Mouse (Mus musculus) cerebellum, postnatal 14 days (tissue): ENCODE results near the gene Rundc1.
"Not testable (repeated sequence)": the region's sequence is repeated elsewhere in the genome, so short reads cannot be mapped to it uniquely, and the experiment has no call there.

Experiments used
- DNase-seq, 2 experiments: peaks; one replicate each; pipeline ENCODE4 v3.0.0; 2021; ENCODE audit warnings: mixed read lengths in 2 of 2

Rundc1 gene

GRCm38 (mm10) chr11:101446319-101446718 lies 21.4 kb downstream of the Rundc1 start:
- DNase-seq = no peak

DNA sequence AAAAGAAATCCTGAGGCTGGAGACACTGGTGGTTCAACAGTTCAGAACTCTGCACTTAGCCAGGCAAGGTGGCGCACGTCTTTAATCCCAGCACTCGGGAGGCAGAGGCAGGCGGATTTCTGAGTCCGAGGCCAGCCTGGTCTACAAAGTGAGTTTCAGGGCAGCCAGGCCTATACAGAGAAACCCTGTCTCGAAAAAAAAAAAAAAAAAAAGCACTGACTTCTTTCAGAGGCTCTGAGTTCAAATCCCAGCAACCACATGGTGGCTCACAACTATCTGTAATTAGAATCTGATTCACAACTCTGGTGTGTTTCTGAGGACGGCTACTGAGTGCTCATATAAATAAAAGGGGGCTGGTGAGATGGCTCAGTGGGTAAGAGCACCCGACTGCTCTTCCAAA lies 22.0 kb downstream of the Rundc1 start:
- DNase-seq = not testable (repeated sequence)

- no peak for DNase-seq
These were observed 22.9 kb downstream of the Rundc1 start for GRCm38 (mm10) chr11:101447786-101448185.

GRCm38 (mm10) chr11:101448274-101448746 lies 23.4 kb downstream of the Rundc1 start, which contains the start of gene Ifi35:
TSS of gene Ifi35 (plus strand) at chr11:101448407.
- no peak for DNase-seq

DNA sequence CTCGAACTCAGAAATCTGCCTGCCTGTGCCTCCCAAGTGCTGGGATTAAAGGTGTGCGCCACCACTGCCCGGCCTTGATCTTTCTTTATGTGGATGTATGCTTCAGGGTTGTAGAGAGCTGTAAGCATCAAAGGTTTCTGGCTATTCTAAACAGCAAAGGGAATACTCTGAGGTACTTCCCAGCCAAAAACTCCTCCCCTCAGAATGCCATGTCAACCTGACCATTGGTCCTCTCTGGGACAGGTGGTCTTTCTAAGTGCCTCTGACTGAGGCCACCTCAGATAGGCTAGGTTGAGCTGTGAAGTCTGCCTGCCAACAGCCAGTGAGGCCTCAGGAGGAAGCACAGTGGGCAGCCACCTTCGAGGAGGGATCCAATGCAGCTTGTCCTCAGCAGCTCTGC lies 24.0 kb downstream of the Rundc1 start:
- no peak for DNase-seq

DNA sequence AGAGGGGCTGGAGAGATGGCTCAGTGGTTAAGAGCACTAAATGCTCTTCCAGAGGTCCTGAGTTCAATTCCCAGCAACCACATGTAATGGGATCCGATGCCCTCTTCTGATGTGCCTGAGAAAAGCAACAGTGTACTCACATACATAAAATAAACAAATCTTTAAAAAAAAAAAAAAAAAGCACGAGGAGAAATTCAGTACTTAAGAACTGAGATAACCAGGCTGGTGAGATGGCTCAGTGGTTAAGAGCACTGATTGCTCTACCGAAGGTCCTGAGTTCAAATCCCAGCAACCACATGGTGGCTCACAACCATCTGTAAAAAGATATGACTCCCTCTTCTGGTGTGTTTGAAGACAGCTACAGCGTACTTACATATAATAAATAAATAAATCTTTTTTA lies 24.7 kb downstream of the Rundc1 start:
- DNase-seq = not testable (repeated sequence)

DNA sequence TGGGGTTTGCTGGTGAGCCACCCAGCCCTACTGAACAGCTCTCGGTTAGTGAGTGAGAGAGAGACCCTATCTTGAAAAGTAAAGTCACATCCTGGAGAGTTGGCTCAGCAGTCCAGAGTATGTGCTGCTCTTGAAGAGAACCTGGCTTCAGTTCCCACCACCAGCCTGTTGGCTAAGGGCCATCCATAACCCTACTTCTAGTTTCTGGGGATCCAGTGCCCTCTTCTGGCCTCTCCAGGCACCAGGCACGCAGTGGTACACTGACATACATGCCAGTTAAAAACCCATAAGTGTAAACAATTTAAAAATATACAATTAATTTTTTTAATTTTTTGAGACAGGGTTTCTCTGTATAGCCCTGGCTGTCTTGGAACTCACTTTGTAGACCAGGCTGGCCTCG lies 25.5 kb downstream of the Rundc1 start:
- no peak for DNase-seq

DNA sequence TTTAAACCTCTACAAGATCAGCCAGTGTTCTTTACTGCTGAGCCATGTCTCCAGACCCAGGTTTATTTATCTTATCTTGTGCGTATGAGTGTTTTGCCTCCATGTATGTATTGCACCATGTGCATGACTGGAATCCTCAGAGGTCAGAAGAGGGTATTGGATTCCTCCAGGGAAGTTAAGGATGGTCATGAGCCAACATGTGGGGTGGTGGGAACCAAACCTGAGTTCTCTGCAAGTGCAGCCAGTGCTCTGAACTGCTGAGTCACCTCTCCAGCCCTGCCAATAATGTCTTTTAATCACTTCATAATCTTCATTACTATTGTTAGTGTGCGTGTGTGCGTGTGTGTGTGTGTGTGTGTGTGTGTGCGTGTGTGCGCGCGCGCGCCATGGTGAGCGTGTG lies 26.7 kb downstream of the Rundc1 start:
- DNase-seq = no peak

DNA sequence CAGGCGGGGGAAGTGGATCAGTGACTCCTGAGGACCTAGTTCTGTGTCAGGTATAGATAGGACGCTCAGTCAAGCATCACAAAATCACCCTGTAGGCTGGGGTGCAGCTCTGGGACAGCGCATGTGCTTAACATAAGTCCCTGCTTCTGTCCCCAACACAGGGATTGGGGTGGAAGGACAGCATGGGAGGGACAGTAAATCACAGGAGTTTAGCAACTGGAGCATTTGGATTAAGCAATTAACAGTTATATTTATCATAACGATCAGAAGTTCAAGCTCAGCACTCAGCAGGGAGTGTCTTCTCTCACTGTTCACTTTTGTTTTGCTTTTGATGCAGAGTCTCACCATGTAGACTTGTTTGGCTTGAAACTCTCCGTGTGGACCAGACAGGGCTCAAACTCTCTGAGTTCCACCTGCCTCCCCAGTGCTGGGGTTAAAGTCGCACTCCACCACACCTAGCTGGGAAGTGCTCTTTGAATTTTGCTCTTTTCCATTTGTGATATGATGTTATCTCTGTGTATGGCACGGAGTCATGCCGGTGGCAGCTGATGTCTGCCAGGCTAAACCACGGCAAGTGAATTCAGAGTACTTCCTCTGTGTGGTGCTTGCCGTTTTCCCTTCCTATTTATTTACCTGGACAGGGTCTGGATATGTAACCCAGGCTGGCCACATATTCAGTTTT lies 27.3 kb downstream of the Rundc1 start:
- DNase-seq = no peak

GRCm38 (mm10) chr11:101454702-101455101 lies 29.8 kb downstream of the Rundc1 start:
- no peak for DNase-seq

GRCm38 (mm10) chr11:101455627-101456026 lies 30.7 kb downstream of the Rundc1 start:
- no peak for DNase-seq

DNA sequence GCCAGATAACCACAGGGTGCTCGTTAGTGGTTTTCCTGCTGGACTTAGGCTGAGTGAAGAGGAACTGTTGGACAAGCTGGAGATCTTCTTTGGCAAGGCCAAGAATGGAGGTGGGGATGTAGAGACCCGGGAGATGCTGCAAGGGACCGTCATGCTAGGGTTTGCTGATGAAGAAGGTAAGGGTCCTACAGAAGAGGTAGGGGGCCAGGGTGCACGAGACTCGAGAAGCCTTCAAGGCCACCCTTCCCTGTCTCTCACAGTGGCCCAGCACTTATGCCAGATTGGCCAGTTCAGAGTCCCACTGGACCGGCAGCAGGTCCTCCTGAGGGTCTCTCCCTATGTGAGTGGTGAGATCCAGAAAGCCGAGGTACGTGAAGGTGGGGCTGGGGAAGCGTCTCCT lies 32.7 kb downstream of the Rundc1 start:
- DNase-seq = no peak

GRCm38 (mm10) chr11:101458217-101458616 lies 33.3 kb downstream of the Rundc1 start:
- DNase-seq = no peak

DNA sequence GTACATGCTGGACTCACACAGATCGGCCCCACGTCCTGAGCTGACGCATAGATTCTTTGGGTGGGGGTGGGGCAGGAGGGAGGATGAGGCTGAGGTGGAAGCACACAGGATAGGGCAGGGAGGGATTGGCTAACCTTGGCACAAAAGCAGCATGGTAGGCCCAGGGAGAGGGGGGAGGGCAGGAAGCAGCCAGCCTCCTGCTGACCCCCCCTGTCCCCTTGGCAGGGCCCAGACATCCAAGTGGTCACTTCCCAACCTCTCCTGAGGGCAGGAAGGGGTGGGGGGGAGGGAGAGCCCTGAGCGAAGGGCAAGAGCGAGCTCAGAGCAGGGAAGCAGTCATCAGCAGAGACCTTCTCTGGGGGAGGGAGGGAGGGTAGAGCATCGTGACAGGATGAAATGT lies 34.8 kb downstream of the Rundc1 start:
- no peak for DNase-seq

GRCm38 (mm10) chr11:101460321-101460720 lies 35.4 kb downstream of the Rundc1 start:
- DNase-seq = no peak

DNA sequence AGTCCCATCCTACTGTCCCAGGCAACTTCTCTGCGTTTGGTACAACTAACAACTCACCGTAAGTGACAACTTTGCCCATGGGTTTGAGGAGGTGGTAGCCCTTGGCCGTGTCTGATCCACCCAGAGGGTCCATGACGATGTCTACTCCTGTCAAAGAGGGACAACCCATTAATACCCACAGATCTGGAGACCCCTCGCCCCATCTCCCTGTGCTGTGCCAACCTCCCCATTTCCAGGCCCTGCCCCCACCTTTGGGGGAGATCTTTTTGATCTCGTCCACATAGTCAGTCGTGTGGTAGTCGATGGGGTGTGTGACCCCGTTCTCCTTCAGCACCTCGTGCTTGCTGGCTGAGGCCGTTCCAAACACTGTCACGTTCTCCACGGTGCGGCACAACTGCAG lies 37.3 kb downstream of the Rundc1 start:
- no peak for DNase-seq

GRCm38 (mm10) chr11:101462583-101463440 lies 37.9 kb downstream of the Rundc1 start:
- peak in 1 of 2 experiments; percentile 39 for DNase-seq

GRCm38 (mm10) chr11:101464211-101465100 lies 39.6 kb downstream of the Rundc1 start, which contains the start of gene Rnd2:
TSS of gene Rnd2 (plus strand) at chr11:101464999.
- DNase-seq = no peak

DNA sequence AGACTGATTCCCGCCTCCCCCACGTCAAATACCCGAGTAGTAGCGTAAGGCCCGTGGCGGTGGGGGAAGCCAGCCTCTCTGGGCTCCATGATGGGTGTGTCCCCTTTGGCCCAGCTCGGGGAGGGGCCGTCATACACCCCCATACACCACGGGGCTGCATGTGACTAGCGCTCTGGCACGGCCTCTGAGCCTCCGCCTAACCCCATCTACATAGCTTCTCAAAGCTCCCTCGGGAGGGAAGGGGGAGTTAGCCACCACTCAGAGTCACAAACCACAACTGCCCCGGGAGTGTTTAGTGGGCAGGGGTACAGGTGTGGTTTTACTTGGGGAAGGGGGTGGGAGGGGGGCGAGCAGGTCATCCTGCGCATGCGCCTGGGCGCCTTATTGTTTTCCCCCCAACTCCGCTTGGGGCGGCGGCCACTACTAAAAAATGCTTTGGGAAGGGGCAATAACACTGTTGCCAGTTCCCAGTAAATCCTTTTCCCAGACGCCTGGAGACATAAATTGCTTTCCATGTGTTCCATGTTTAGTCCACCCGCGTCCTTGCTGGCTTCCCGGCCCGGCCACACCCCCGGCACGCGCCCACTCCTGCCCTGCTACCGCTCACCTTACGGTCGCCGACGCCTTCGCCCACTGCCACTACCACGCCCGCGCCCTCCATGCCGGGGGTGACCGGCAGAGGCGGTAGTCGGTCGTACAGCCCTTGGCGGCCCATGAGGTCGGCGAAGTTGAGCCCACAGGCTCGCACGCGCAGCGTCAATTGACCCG lies 40.4 kb downstream of the Rundc1 start:
- peak; percentile 55 to 63 for DNase-seq

- peak; percentile 75 to 81 for DNase-seq
These were observed 41.1 kb downstream of the Rundc1 start, which contains the start of gene Vat1 for GRCm38 (mm10) chr11:101465869-101466551. TSS of gene Vat1 (minus strand) at chr11:101466230.

DNA sequence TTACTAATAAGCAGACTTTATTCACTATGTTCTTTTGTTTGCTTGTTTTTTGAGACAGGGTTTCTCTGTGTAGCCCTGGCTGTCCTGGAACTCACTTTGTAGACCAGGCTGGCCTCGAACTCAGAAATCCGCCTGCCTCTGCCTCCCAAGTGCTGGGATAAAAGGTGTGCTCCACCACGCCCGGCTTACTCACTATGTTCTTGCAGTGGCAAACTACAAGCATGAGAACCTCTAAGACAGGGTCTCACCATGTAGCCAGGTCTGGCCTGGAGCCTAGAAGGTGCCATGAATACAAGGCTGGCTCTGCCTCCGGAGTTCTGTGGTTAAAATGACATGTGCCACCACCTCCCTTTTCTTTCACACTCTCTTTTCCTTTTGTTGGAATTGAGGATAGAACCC lies 41.7 kb downstream of the Rundc1 start:
- not testable (repeated sequence) for DNase-seq
